Mouse (Mus musculus) neural tube, embryonic 10.5 days (tissue): ENCODE measurements around the gene Rbm7.
"Not testable (repeated sequence)": the region's sequence is repeated elsewhere in the genome, so short reads cannot be mapped to it uniquely, and the experiment has no call there.

ENCODE experiments used
- DNase-seq: peaks from one replicate; pipeline ENCODE4 v3.0.0-alpha.2; 2017; ENCODE audit warnings: low spot score; ENCODE audit errors: extremely low spot score

Rbm7 gene

DNA sequence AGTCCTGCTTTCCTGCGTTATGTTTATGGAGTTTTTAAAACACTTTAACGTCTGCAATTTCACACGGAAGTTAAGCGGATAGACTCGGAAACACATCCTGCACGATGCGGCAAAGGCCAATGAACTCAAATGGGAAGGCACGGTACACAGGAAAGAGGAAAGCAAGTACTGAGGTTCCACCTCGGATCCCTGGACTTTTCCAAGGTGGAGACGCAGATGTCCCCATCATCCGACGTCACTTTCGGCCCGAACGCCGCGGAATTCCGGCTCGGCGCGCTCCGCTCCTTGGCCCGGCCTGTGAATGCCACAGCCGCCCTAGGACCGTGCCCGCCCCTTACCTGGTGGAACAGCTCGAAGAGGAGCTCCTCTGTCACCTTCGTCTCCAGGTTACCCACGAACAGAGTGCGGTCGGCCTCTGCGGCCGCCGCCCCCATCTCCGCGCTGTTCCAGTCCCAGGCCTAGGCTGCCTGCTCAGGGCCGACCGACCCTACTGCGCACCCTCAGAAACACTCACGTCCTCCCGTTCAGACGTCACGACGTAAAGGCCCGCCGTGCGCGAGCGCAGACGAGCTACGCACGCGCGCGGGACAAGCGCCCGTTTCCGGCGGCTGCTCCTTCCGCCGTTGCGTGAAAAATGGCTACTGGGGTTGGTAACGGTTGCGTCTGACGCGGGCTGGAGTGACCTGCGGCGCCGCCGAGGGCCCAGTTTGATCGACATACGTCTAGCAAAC lies at the start of gene Rbm7, which contains the start of gene Gm5617:
Gene Rbm7 (minus strand): TSS at position 483 of the 731 bp plus-strand sequence.
Gene Gm5617 (plus strand): TSS at position 626 of the 731 bp plus-strand sequence.
- peak; percentile 93 for DNase-seq

DNA sequence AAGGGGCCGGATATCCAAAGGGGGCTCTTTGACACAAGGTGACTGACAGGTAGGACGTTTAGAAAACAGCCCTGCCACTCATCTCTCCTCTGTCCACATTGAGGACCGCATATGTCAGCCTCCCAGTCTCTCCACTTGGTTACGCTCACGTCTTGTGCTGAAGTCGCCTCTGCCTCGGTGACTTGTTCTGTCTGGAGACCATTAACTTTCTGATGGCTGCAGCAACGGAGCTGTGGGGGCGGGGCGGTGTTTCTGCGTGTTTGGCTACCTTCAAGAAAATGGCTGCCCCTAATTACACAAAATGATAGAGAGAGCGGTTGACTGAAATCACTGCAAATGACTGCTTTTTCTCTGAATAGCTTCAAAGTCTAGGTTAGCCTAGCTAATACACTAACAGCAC lies 43.6 kb upstream of the Rbm7 start:
- DNase-seq: peak; percentile 19

GRCm38 (mm10) chr9:48538044-48538645 lies 43.0 kb upstream of the Rbm7 start:
- peak; percentile 36 for DNase-seq

GRCm38 (mm10) chr9:48537616-48538015 lies 42.5 kb upstream of the Rbm7 start:
- not testable (repeated sequence) for DNase-seq

GRCm38 (mm10) chr9:48536414-48536813 lies 41.3 kb upstream of the Rbm7 start:
- DNase-seq: no peak

DNA sequence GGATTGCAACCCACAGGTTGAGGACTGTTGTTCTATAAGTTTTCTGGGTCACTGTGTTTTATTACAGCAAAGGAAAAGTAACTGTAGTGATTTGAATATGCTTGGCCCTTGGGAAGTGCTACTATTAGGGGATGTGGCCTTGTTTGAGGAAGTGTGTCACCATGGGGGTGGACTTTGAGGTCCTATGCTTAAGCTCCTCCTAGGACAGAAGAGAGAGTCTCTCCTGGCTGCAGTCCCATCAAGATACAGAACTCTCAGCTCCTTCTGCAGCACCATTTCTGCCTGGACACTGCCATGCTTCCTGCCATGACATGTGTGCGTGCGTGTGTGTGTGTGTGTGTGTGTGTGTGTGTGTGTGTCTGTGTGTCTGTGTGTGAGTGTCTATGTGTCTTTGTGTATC lies 37.6 kb upstream of the Rbm7 start:
- no peak for DNase-seq

GRCm38 (mm10) chr9:48532203-48532602 lies 37.1 kb upstream of the Rbm7 start:
- no peak for DNase-seq

- no peak for DNase-seq
Measured at GRCm38 (mm10) chr9:48531294-48531693, 36.2 kb upstream of the Rbm7 start.

DNA sequence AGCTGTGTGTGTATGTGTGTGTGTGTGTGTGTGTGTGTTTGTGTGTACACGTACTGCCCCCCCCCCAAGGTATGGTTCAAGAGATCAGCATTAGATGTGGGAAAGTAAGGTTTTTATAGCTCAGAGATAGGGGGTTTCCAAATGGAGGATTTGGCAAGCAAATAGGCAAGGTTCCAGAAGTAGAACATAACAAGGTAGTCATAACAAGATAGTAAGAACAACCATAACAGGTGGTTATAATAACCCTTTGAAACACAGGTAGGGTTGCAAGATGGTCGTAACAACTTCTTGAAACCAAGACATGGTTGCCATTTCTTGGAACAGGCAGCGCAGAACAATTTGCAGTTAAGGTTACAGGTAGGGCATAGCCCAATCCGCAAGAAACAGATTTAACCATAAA lies 31.4 kb upstream of the Rbm7 start:
- no peak for DNase-seq

DNA sequence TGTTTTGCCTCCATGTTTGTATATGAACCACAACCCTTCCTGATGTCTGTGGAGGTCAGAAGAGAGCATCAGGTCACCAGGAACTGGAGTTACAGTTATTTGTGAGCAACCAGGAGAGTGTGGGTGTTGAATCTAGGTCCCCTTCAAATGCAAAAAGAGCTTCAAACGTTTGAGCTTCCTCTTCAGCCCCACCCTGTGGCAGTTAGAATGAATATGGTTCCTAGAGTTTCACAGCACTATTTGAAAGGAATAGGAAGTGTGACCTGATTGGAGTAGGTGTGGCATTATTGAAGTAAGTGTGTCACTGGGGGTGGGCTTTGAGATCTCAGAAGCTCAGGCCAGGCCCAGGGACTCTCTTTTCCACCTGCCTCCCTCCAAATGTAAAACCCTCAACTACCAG lies 30.5 kb upstream of the Rbm7 start:
- DNase-seq: no peak

- DNase-seq: not testable (repeated sequence)
Measured at GRCm38 (mm10) chr9:48520405-48520804, 25.3 kb upstream of the Rbm7 start.

- no peak for DNase-seq
Measured at GRCm38 (mm10) chr9:48517372-48518130, 22.5 kb upstream of the Rbm7 start.

- DNase-seq: no peak
Measured at GRCm38 (mm10) chr9:48516615-48517371, 21.7 kb upstream of the Rbm7 start.

DNA sequence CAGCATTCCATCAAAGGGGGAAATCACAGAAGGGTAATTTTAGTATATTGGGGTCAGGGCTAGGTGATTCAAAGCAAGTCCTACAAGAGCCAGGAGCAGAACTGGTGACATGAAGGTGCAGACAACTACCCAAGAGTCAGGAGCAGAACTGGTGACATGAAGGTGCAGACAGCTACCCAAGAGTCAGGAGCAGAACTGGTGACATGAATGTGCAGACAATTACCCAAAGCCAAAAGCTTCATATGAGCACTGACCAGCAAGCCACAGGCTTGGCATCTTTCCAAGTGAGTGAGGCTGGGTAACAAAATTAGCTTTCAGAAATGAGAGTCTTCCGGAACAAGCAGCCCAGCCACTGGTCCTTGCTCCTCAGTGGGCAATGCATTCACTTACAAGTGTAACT lies 20.2 kb upstream of the Rbm7 start:
- DNase-seq: no peak

DNA sequence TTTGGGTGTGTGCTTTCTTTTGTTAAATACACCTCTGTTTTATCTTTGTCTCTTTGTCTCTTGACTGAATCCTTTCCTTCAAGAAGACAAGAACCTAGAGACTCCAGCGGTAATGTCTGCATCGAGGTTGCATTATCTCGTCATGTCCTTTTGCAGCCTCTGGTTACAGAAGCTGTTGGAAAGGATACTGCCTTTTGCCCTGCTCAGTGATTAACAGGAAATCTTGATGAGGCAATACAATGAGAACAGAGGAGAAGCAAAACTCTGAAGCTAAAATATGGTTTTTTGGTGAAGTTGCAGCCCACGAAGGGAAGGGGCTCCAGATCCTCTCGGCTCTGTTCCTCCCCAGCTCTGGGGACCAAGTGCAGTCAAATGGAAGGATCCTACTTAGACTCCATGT lies 15.0 kb upstream of the Rbm7 start:
- DNase-seq: no peak

DNA sequence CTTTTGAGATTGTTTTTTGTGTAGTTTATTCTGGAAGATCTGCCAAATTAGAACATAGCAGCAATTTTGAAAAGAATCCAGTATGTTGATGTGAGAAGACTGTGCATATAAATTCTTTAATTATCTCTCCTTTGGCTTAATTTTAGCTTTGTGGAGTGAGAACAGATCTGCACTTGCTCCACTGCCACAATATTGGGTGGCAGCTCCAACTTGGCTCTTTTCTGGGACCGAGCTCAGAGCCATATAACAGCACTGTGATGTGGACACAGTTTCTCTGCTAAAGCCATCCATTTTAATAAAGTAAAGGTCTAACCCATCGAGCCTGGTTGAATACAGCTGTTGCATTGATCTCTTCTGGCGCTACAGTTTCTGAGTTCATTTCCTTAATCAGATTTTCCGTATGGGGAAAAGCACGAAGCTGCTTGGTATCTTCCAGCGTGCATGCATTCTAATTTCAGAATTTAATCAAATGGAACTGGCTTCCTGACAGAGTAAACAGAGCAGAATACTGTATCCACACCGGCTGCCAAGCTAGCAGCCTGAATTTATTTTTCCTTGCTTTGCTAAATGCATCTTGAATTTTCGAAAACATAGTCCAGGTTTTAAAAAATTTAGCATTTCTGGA lies 9.8 kb upstream of the Rbm7 start:
- DNase-seq: no peak

- no peak for DNase-seq
Measured at GRCm38 (mm10) chr9:48503001-48503400, 7.9 kb upstream of the Rbm7 start.

DNA sequence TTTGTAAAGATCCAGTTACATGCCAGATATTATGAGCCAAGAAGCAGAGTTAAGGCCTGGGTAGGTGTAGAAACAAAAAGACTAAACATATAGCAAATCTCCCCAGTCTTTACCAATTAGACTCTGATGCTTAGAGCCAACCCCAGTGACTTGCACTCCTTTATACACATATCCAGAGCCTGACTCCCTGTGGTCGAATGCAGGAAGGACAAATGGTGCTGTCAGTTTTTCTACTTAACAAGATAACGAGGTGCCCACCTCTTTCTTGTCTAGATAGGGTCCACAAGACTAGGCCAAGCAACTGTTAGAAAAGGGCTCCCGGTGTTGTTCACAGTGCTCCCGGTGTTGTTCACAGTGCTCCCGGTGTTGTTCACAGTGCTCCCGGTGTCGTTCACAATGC lies 6.1 kb upstream of the Rbm7 start:
- DNase-seq: no peak

- no peak for DNase-seq
Measured at GRCm38 (mm10) chr9:48495548-48495932, 441 bp upstream of the Rbm7 start.

- DNase-seq: peak; percentile 40
Measured at GRCm38 (mm10) chr9:48481214-48482134, 13.6 kb downstream of the Rbm7 start.
